Mouse (Mus musculus) left cerebral cortex, postnatal 10 days (tissue): ENCODE data around the gene Ccdc13. TPM values are rescaled to one million over a fixed set of nuclear protein-coding genes. Genes with fewer than 3 reads are reported as not detected.

Source experiments
- DNase-seq, 2 experiments: peaks; one replicate each; pipeline ENCODE4 v3.0.0; 2021 to 2022; ENCODE audit warnings: low spot score in 2 of 2, mixed read lengths in 1 of 2; ENCODE audit errors: extremely low spot score in 1 of 2
- intact Hi-C: fragments of 180-260 bp; cut with DNase I; formaldehyde crosslinking; loops from one replicate; pipeline ENCODE4 v1.15.1; 2025
- total RNA-seq, 2 experiments: library from RNA; stranded (reverse); gene quantifications; 2 replicates each; pipeline ENCODE4 v1.2.3; 2021

Gene Ccdc13
- total RNA-seq, 2 experiments from 2014 or later: 9.0 to 9.3 TPM

DNA sequence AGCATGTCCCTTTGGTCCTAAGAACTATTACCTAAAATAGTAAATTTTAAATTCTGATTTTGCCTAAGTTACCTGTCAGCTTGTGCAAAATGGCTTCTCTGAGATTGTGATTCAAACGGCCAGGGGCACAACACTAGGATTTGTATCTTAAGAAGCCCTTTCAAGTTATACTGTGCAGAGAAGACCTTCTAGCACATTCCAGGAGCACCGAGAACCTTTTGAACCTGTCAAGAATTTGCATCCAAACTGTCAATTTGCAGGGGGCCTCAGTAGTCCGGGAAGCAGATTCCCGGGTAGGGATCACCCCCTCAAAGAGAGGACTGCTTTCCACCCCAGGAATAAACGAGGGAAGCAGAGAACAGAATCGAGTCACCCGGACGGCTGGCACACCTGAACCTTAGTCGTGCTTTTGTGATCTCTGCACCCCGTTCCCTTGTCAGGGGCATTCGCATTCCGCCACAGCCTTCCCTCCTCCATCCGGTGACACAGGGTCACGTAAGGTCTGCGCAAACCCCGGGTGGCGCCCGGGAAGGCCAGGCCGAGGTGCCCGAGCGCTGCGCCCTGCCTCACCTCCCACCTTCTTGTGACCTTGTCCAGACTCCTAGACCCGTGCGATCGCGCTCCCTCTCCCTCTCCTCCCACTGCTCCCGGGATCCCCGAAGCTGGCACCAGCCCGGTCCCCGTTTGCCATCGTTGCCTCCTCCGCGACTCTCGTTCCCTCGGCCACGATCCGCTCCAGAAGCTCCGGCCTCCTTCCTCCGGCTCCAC lies 17.6 kb upstream of the Ccdc13 start:
- intact Hi-C loops: loop anchor here (5.0 kb wide), 1 partner anchor 125 kb away; no protein-coding TSS in a partner anchor
- DNase-seq: no peak

DNA sequence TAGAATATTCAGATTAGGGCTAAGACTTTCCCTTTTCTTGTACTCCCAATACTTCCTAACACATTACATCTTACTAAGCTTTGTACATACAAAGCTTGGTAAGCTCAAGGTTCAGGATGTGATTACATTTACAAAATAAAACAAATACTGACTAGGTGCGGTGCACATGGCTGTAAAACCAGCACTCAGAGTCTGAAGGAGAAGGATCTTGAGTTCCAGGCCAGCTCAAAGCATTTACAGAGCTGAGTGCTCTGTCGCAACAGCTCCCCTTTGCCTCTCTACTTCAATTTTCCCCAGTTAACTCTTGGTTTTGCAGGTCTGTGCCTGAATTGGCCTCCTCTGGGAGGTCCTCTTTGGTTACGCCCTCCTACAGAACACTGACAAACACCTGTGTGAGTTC lies 15.0 kb upstream of the Ccdc13 start:
- intact Hi-C loops: no loop called here
- no peak for DNase-seq

DNA sequence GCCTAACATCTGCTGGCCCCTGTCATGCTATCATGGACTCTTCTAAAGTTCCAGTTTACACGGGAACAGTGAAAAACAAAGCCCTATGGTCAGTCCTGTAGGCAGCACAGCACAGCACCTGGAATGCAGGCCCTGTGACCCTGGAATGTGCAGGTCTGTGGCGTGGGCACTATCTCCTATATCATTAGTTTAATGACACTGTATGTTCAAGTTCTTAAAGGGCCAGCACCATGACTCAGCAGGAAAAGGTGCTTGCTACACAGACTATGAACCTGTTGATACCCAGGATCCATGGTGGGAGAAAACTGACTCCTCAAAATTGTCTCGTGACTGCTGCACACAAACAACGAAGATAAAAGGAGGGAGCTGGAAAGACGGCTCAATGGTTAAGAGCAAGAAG lies 8.6 kb upstream of the Ccdc13 start:
- intact Hi-C loops: no loop called here
- no peak for DNase-seq

DNA sequence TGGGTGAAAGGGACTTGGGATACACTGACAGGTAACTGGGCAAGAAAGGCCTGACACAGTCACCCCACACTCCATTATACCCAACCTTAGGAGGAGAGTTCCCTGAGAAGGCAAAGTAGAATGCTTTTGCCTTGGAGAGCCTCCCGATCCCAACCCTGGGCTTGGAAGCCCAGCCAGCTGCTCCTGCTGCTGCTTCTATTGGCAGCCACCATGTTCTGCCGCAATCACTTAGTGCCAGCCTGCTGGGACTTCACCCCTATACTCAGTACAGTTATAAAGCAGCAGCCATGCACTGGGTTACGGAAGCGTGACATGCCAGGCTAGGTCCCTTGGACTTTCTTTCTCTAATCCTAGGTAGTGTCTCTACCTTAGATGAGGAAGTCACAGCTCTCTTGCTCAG lies 7.9 kb upstream of the Ccdc13 start:
- DNase-seq: no peak
- intact Hi-C loops: no loop called here

DNA sequence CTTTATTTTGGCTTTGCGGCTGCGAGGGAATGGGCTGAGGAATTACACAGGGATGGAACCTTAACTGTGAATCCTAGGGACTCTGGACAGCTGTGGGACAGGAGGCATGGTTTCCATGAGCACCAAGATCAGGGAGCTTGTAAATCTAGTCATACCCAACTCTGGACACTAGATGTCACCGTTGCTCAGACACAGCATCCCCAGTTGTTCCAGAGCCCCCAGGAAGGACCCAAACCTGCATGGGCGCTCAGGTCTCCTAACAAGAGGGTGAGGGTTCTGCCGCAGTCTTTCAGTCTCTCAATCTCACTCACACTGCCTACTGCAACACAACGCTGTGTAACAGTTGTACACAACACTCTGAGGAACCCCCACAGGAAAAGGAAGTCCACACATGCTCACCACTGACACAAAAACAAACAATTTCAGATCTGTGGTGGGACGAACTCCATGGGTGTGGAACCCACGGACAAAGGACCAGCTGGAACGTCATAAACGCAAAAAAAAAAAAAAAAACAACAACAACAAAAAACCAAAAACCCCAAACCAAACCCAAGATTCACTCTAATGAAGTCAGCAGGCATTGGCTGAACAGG lies 7.4 kb upstream of the Ccdc13 start:
- intact Hi-C loops: no loop called here
- no peak for DNase-seq

DNA sequence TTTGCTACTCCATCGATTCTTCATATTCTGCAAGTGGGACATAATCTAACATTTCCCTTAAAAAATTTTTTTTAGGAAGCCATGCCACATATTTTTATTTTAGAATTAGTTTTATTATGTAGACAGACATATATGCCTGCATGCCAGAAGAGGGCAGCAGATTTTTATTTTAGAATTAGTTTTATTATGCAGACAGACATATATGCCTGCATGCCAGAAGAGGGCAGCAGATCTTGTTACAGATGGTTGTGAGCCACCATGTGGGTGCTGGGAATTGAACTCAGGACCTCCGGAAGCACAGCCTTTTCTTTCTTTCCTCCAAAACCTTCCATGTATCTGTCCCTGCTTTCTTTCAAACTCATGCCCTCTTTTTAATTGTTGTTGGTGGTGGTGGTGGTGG lies 3.7 kb upstream of the Ccdc13 start:
- no peak for DNase-seq
- intact Hi-C loops: loop anchor here (5.0 kb wide), 1 partner anchor 34 kb away; no protein-coding TSS in a partner anchor

DNA sequence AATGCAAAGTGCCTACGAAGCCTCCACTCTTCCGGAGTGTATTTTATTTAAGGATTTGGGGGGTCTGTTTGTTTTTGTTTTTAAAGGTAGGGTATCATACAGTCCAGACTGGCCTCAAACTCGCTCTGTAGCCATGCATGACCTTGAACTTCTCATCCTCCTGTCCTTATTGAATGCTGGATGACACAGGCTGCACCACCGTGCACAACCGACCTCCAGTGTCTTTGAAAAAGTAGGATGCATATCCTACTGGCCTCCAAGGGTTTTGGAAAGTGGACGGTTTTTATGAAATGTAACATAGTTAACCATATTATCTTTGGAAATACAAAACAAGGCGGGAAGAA lies 333 bp upstream of the Ccdc13 start:
- no peak for DNase-seq
- intact Hi-C loops: no loop called here

DNA sequence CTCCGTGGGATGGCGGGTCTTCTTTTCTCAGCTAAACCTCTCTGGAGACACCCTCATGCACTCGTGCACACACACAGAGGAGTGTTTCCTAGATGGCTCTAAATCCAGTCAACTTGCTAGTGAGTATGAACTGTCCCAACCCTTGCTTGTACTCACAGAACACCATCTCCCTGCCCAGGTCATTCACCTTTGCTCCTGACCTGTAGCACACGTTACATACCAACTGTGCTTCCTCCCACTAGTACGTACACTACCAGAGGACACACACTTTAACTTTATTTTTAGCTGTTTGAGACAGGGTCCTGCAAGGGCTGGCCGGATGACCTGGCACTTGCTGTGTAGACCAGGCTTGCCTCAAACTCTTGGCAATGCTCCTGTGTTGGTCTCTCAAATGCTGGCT lies 1.3 kb downstream of the Ccdc13 start:
- DNase-seq: no peak
- intact Hi-C loops: no loop called here

DNA sequence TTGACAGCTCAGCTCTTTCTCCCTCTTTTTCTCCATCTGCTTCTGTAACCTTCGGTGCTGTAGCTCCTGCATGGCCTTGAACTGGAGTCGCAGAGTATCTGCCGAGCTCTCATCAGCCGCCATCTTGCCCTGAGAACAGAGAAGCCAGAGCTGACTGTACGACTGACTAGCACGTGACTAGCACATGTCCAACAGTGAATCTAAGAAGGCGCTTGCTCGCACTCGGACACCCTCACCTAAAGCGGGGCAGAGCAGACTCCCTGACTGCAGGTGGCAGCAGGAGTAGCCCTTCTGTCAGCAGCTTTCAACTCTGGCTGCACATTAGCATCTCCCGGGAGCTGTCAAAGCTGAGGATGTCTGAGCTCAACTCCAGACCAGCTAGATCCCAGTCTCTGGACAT lies 5.4 kb downstream of the Ccdc13 start:
- intact Hi-C loops: loop anchor here (5.0 kb wide), 1 partner anchor 77 kb away; the partner anchor contains the start of gene Zfp651
- DNase-seq: peak in 1 of 2 experiments; percentile 9

DNA sequence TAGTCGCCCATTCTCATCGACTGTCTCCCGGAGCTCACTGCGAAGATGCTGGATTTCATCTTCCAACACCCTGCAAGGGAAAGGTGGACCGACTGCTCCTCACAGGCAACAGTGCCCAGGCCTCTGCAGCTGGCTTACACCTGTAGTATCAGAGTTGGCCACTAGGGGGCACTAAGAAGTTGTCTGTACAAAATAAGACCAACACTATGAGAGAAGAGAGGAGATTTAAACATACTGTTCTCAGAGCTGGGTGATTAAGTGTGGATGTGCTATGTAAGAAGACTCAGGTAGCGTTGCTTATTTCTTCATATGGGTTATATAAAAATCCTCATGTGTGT lies 8.3 kb downstream of the Ccdc13 start:
- peak; percentile 81 to 83 for DNase-seq
- intact Hi-C loops: loop anchor here (5.0 kb wide), 1 partner anchor 74 kb away; the partner anchor contains the start of gene Zfp651

DNA sequence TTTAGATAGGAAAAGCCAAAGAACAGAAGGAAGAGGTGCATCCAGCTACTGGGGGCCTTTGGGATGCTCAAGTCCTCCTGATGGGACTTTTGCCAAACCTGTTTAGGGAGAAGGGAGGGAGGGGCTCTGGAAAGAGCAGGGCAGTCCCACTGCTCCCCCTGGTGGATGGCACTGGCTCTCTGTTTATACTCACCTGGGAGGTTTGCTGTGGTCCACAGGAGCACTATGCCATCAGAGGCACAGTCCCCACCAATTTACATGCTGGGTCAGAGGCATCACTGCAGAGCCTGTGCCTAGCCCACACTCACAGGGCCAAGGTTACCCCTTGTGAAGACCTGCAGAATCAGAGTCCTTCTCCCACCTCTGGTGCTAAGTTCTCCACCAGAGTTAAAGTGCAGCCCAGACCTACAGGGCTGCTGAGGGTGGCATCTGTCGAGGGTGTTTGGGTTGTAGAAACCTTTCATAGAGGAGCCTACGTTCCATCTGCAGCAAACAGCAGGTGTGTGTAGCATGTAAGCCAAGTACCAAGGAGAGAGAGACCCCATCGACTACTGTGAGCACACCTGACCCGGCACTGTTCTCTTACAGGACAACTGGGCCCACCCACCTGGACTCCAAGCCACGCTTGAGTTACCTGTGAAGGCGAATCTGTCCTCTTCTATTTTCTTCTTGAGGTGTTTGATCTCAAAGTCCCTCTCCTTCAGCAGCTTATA lies 8.9 kb downstream of the Ccdc13 start:
- peak in 1 of 2 experiments; percentile 65 for DNase-seq
- intact Hi-C loops: loop anchor here (5.0 kb wide), 1 partner anchor 73 kb away; the partner anchor contains the start of gene Zfp651

DNA sequence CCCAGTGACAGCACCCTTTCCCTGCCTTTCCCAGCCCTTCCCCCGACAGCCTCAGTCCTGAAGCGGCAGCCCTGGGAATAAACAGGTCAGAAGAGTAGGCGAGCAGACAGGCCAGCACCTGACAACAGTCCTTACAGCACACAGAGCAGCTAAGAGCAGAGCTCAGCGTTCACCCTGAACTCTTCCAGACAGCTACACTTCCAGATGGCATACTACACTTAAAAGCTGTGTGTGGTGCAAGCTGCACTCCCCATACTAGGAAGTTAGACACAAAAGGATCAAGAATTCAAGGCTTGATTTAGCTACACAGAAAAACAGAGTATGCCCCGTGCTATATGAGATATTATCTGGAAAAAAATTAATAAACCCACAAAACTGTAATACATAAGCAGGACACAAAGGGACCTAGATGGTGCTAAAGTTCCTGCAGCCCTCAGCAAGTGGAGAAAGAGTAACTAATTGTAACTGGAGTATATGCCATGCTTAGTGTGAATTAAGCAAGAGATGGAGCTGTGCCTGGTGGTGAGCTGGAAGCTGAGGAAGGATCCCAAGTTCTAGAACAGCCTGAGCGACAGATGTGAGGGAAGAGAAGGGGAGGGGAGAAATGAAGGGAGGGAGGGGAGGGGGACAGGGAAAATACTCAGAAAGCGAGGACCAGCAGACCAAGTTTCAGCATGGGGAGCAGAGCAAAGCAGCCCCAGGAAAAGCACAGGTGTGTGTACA lies 9.8 kb downstream of the Ccdc13 start:
- DNase-seq: no peak
- intact Hi-C loops: no loop called here

DNA sequence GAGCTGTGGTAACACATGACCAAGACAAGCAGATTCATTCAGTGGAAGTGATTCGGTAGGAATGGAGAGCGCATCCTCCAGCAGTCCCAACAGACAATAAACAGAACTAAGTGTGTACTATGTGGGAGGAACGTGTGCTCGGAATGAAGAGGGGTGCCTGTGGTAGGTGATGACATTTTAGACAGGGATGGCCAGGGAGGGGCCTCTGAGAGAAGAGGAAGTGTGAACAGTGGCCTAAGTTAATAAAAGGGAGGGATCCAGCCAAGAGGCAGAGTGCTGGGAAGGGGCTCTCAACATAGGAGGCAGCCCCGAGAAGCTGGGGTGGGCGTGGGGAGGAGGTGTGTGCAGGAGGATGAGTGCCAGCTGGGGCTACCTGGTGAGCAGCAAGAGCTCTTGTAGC lies 10.9 kb downstream of the Ccdc13 start:
- intact Hi-C loops: no loop called here
- DNase-seq: no peak

DNA sequence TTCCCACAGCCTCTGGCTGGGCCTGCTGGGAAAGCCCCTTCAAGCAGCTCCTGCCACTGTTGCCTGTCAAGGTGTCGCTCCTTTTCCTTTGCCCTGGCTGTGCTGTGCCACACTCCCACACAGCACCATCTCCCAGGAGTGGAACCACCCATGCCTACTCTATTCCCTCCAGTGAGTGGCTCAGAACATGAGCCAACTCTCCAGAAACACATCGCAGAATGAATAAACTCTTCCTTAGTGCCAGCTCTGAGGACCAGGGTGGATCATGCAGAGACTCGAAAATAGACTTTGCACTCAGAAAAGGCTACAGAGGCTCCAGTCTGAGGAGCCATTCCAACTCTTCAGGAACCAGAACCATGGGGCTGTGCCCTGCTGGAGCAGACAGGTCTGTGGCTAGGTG lies 12.9 kb downstream of the Ccdc13 start:
- no peak for DNase-seq
- intact Hi-C loops: no loop called here

DNA sequence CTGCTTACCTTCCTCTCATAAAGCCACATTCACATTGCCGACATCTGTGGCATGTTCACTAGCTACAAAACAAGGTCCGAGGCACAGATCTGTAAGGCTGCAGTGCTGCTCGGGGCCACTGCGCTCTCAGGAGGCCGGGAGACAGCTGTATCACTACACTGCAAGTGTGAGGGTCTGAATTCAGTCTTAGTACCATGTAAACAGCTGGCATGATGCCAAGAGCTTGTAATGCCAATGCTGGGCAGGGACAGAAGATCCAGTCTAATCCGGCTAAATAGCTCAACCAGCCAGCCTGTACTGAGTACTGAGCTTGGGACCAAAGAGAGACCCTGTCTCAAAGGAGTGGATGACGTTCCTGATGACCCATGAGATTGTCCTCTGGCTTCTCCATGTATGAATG lies 15.3 kb downstream of the Ccdc13 start:
- intact Hi-C loops: no loop called here
- no peak for DNase-seq

DNA sequence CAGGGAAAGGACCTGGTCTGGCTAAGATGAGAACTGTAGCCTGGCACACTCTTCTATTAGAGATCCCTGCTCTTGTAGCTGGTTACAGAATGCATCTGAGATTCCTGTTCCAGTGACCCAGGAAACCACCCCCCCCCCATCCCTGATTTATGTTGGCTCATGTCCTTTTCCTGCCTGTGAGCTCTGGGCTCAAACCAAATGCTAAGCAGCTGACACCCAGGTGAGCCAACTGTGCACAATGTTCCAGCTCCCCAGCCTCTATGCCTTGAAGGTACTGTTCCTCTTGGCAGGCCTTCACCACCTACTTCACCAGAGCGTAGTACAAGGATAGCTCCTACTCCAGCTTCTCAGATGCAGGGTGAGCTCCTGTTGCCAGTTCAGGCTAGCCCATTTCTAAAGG lies 16.2 kb downstream of the Ccdc13 start:
- intact Hi-C loops: no loop called here
- DNase-seq: no peak

DNA sequence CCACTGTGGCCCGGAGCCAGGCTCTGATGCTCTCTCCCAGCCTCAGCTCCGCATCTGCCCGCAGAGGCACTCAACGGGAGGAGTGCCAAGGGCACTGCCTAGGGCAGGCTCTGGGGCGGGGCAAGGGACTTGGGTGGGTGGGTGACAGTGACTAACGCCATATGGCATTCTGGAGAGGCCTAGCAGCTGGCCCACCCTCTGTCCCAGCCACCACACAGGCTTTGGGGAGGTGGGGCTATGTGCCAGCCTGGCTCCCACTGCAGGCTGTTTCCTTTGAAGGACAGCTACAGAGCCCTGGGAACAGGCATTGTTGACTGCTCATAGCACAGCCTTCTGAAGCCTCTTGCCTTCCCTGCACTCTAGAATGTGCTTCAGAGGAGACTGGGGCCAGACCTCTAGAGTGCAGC lies 16.7 kb downstream of the Ccdc13 start:
- peak in 1 of 2 experiments; percentile 54 for DNase-seq
- intact Hi-C loops: no loop called here

DNA sequence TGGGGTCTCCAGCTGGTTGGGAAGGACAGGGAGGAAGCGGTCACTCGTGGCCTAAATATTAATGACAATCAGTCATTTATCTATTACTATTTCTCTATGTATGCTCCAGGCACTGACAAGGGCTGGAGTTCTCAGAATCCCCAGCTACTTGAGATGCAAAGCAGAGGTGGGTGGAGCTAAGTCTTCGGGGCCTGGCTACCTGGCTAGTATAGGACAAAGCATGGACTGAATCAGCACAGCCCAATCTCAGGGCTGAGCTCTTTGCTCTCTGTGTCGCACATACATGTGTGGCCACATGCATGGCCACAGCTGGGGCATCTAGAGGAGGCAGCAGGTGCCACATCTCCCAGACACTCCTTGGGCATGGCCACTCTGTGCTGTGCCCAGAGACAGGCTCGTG lies 18.5 kb downstream of the Ccdc13 start:
- intact Hi-C loops: no loop called here
- no peak for DNase-seq

DNA sequence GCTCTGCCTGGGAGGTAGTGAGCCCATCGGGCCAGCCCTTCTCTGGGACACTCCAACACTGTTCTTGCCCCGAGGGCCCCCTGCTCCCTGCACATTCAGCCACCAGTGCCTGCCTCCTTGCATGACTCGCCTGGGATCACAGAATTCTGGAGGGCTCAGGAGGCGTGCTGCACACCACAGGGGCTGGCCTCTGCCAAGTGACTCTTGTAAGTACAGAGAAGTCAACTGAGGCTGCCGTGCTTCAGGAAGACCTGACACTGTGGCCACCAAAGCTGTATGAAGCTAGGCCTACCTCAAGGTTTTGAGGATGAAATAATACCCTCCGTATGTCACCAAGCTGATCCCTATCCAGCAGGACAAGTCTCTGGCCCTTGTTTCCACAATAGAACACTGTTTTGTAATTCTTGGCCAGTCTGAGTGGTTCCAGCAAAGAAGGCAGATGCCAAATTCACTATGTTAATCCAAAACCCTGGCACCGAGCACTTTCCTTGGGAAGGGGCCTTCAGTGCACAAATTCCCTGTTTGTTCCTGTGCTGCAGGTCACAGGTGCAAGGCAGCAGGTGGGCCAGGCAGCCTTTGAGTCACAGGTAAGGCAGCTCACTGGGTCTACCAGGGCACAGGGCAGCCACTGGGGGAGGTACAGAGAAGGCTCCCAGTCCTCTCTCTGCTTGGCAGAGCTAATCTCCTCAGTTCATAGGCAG lies 19.3 kb downstream of the Ccdc13 start:
- DNase-seq: peak in 1 of 2 experiments; percentile 30
- intact Hi-C loops: no loop called here
